Mouse (Mus musculus) midbrain, embryonic 10.5 days (tissue): Measurements from ENCODE around the gene Mipol1. TPM values are rescaled to one million over a fixed set of nuclear protein-coding genes. Genes with fewer than 3 reads are reported as not detected.

Experiments used
- DNase-seq: peaks from one replicate; pipeline ENCODE4 v3.0.0-alpha.2; 2017; ENCODE audit warnings: low spot score
- H3K27ac ChIP-seq: fragments of 300-500 bp; sonication (generic); replicated peaks from 2 replicates; pipeline ENCODE4 v1.5.1; 2016; ENCODE audit warnings: mild to moderate bottlenecking
- H3K27me3 ChIP-seq: fragments of 300-500 bp; sonication (generic); 2 replicates; pipeline ENCODE4 v1.6.1; 2016; ENCODE audit warnings: low read depth, mild to moderate bottlenecking; ENCODE audit not compliant: poor library complexity, severe bottlenecking
- H3K36me3 ChIP-seq: fragments of 300-500 bp; sonication (generic); 2 replicates; pipeline ENCODE4 v1.6.1; 2016; ENCODE audit warnings: mild to moderate bottlenecking, moderate library complexity
- H3K4me1 ChIP-seq: fragments of 300-500 bp; sonication (generic); 2 replicates; pipeline ENCODE4 v1.6.1; 2016
- H3K4me3 ChIP-seq: fragments of 300-500 bp; sonication (generic); 2 replicates; pipeline ENCODE4 v1.5.1; 2016; ENCODE audit warnings: mild to moderate bottlenecking, moderate library complexity
- H3K9me3 ChIP-seq: fragments of 300-500 bp; sonication (generic); replicated peaks from 2 replicates; pipeline ENCODE4 v1.6.1; 2016; ENCODE audit warnings: mild to moderate bottlenecking
- WGBS: fragments of 180-500 bp; shearing (Covaris S2); methylation state at CpG from one replicate; pipeline ENCODE4 v1.1.7; 2016; 5-methylcytosine and 5-hydroxymethylcytosine counted together
- polyA plus RNA-seq: library from polyadenylated mRNA; unstranded; fragments of >200 nt; fragmentation: Nextera tagmentation; extraction: Ambion mirVana; gene quantifications from 2 replicates; pipeline ENCODE4 v1.2.1, GENCODE M21; 2016

Gene Mipol1
- polyA plus RNA-seq, 1 experiment from 2014 or later = 8.9 TPM

GRCm38 (mm10) chr12:57281155-57282114, 51.2 kb downstream of the Mipol1 start:
- Histone ChIP-seq H3K4me3 (no peak overlapping the region), H3K9me3 (no peaks in the 10 kb centered on the region), H3K36me3 (no peaks in the 10 kb centered on the region), H3K27me3 (0 out of 2 replicates have a peak, but pooled peaks cover 5% of the 10 kb centered on the region), H3K4me1 (peaks cover 2% of the 10 kb centered on the region; the same call in 1 of the 2 replicates), H3K27ac (no peak overlapping the region)
- 43% methylated on average over 3 of the region's 3 CpGs for WGBS
- no peak for DNase-seq

DNA sequence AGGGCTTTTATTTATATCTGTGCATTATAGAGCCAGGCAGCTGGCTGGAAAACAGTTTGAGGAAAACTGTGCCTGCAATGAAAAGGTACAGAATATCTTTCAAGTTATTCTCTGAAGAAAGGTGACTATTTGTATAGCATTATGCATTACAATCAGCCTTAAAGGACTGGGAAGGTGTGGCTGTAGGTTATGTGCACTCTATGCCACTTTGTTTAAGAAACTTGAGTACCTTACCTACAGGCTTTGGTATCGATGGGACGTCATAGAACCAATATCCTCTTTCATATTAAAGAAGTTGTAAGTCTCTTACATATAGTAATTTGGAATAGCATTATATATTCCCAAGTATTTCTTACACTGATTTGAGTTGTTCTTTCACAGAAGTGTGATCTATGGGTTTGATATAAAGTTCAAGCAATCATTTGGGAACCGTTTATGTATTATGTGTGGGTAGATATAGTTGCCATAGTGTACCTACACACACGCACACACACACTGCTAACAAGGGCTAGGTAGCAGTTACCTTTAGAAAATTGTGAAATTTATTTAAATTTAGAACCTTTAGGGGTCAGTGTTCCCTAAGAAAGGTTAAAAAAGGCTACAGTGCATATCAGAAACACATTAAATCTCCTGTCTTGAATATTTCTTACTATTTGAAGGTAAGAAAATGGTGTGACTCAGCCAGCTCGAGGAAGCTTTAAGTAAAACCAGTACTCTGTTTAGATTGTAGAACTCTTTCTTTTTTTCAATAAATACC, 55.3 kb downstream of the Mipol1 start:
- DNase-seq = no peak
- no peak overlapping the region for H3K4me3 ChIP-seq
- H3K27me3 ChIP-seq = 0 out of 2 replicates have a peak, but pooled peaks cover 5% of the 10 kb centered on the region
- peaks cover 2% of the 10 kb centered on the region; the same call in 1 of the 2 replicates for H3K4me1 ChIP-seq
- WGBS = 87% methylated on average over 5 of the region's 5 CpGs
- H3K9me3 ChIP-seq = no peaks in the 10 kb centered on the region
- H3K36me3 ChIP-seq = no peaks in the 10 kb centered on the region
- no peak overlapping the region for H3K27ac ChIP-seq

DNA sequence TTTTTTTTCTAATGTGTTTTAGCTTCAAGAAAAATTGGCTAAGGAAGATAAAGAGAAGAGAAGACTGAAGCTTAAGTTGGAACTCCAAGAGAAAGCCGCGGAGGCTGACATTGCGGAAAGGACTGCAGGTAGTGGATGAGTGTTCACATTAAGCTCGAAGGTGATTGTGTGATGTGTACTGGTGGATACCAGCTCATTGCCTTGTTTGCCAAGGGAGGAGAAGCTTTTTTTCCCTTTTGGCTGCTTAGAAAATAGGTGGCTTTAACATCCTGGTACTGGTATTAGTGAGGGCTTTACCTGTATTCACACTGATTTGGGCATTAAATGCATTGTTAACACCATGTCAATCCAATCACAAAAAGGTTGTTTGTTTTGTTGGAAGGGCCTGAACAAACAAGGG, 77.1 kb downstream of the Mipol1 start:
- Histone ChIP-seq H3K4me1 (no peaks in the 10 kb centered on the region), H3K9me3 (no peaks in the 10 kb centered on the region), H3K27me3 (no peaks in the 10 kb centered on the region), H3K27ac (no peak overlapping the region), H3K4me3 (no peak overlapping the region), H3K36me3 (no peaks in the 10 kb centered on the region)
- WGBS = 95% methylated on average over 4 of the region's 4 CpGs
- no peak for DNase-seq

DNA sequence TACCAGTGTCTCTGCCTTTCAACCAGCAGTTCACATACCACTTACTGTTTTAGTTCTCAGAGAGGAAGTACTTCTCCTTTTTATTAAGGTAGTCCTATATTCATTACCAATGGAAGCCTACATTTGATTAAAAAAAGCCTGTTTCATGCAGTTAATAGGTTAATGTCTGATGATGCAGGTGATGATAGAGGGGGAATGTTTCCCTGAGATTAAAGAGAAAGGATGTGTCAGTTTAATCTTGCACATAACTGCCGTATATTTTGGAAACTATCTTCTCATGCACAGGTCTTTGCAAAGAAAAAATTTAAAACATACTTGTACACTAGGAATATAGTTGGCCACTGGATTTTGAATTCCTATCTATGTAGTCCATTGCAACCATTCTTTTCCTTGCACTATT, 77.5 kb downstream of the Mipol1 start:
- DNase-seq = no peak
- Histone ChIP-seq H3K27me3 (no peaks in the 10 kb centered on the region), H3K4me3 (no peak overlapping the region), H3K36me3 (no peaks in the 10 kb centered on the region), H3K27ac (no peak overlapping the region), H3K9me3 (no peaks in the 10 kb centered on the region), H3K4me1 (no peaks in the 10 kb centered on the region)
- 93% methylated on average over 1 of the region's 1 CpGs for WGBS

GRCm38 (mm10) chr12:57339053-57339452, 108.8 kb downstream of the Mipol1 start:
- Histone ChIP-seq H3K27ac (no peak overlapping the region), H3K36me3 (no peaks in the 10 kb centered on the region), H3K27me3 (no peaks in the 10 kb centered on the region), H3K4me1 (no peaks in the 10 kb centered on the region), H3K4me3 (no peak overlapping the region), H3K9me3 (no peaks in the 10 kb centered on the region)
- DNase-seq = no peak
- 83% methylated on average over 1 of the region's 1 CpGs for WGBS

DNA sequence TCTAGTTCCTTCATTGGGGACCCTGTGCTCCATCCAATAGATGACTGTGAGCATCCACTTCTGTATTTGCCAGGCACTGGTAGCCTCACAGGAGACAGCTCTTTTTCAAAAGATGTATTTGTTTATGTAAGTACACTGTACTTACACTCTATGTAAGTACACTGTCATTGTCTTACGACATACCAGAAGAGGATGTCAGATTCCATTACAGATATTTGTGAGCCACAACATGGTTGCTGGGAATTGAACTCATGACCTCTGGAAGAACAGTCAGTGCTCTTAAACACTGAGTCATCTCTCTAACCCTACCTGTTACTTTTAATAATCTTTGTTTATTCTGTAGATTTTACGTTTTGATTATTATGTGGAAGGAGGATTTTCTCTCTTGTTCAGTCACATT, 109.9 kb downstream of the Mipol1 start:
- no peaks in the 10 kb centered on the region for H3K9me3 ChIP-seq
- H3K27ac ChIP-seq = no peak overlapping the region
- no peak for DNase-seq
- no peaks in the 10 kb centered on the region for H3K4me1 ChIP-seq
- WGBS = 90% methylated on average over 2 of the region's 2 CpGs
- no peak overlapping the region for H3K4me3 ChIP-seq
- no peaks in the 10 kb centered on the region for H3K27me3 ChIP-seq
- H3K36me3 ChIP-seq = no peaks in the 10 kb centered on the region

DNA sequence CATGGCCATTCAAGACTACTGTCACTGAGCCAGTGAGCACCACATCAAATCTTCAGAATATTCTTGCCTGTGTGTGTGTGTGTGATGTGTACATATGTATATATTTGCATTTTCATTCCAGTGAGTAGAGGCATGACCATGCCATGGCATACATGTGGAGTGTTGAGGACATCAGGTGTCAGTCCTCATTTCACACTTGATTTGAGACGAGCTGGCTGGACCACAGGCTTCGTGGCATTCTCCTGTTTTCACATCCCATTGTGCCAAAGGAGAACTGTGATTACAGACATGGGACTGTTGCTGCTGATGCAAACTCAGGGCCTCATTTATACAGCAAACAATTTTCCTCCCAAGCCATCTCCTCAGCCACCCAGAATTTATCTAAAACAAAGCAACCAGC, 132.5 kb downstream of the Mipol1 start:
- no peak for DNase-seq
- no peak overlapping the region for H3K4me3 ChIP-seq
- WGBS = 66% methylated on average over 2 of the region's 2 CpGs

DNA sequence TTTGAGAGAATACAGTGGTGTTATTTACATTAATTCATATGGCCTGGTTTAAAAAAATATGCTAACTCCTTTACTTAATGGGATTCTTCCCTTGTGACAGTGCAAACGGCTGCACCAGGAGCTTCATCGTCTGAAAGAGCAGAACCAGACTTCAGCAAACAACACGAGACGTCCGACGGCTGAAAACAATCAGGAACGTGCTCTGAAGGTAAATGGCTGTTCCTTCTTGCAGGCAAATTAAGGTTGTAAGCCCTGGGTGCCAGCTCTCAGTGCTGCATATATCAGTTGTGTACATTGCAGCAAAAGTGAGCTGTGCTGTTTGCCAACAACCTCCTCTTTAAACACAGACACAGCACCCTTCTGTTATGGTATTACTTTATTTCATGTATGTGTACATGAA, 133.8 kb downstream of the Mipol1 start:
- no peaks in the 10 kb centered on the region for H3K9me3 ChIP-seq
- H3K4me3 ChIP-seq = no peak overlapping the region
- no peaks in the 10 kb centered on the region for H3K27me3 ChIP-seq
- WGBS = 83% methylated on average over 7 of the region's 7 CpGs
- DNase-seq = no peak
- no peak overlapping the region for H3K27ac ChIP-seq
- 0 out of 2 replicates have a peak, but pooled peaks cover 3% of the 10 kb centered on the region for H3K36me3 ChIP-seq
- no peaks in the 10 kb centered on the region for H3K4me1 ChIP-seq

More for the DNA sequence above, 132.5 kb downstream of the Mipol1 start:
- no peak overlapping the region for H3K27ac ChIP-seq
- H3K9me3 ChIP-seq = no peaks in the 10 kb centered on the region
- no peaks in the 10 kb centered on the region for H3K36me3 ChIP-seq
- H3K27me3 ChIP-seq = no peaks in the 10 kb centered on the region
- H3K4me1 ChIP-seq = no peaks in the 10 kb centered on the region

- no peaks in the 10 kb centered on the region for H3K4me1 ChIP-seq
- H3K4me3 ChIP-seq = no peak overlapping the region
- no peak for DNase-seq
- WGBS = 88% methylated on average over 3 of the region's 3 CpGs
- no peak overlapping the region for H3K27ac ChIP-seq
- no peaks in the 10 kb centered on the region for H3K9me3 ChIP-seq
- H3K27me3 ChIP-seq = no peaks in the 10 kb centered on the region
- 0 out of 2 replicates have a peak, but pooled peaks cover 3% of the 10 kb centered on the region for H3K36me3 ChIP-seq
Observed at GRCm38 (mm10) chr12:57371790-57372547, 141.7 kb downstream of the Mipol1 start.

- Histone ChIP-seq H3K4me3 (no peak overlapping the region), H3K27ac (no peak overlapping the region), H3K27me3 (no peaks in the 10 kb centered on the region), H3K36me3 (no peaks in the 10 kb centered on the region), H3K9me3 (no peaks in the 10 kb centered on the region), H3K4me1 (peaks cover 5% of the 10 kb centered on the region)
- DNase-seq = no peak
- WGBS = 33% methylated on average over 6 of the region's 6 CpGs
Observed at GRCm38 (mm10) chr12:57382797-57383196, 152.6 kb downstream of the Mipol1 start.

DNA sequence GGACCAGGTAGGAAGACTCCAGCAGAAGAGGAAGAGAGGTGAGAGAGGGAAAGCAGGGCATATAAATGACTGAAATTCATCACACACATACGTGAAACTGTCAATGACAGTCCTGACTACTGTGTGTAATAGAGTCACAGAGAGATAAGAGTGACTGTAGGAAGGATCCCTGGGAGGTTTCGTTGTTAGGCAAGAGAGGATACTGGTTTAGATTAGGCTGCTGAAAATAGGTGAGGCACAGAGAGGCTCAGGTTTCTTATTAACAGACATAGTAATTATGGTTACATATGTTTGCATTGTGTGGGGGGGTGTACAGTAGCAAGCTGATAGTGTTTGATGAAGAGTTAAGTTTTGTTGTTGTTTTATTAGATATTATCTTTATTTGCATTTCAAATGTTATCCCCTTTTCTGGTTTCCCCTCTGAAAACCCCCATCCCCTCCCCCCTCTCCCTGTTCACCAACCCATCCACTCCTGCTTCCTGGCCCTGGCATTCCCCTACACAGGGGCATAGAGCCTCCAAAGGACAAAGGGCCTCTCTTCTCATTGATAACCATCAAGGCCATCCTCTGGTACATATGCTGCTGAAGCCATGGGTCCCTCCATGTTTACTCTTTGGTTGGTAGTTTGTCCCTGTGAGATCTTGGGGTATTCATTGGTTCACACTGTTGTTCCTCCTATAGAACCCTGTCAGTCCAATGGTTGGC, 157.5 kb downstream of the Mipol1 start:
- 87% methylated on average over 2 of the region's 2 CpGs for WGBS
- no peak overlapping the region for H3K4me3 ChIP-seq
- H3K27ac ChIP-seq = no peak overlapping the region
- no peaks in the 10 kb centered on the region for H3K36me3 ChIP-seq
- no peak for DNase-seq
- H3K4me1 ChIP-seq = peaks cover 3% of the 10 kb centered on the region
- no peaks in the 10 kb centered on the region for H3K27me3 ChIP-seq
- no peaks in the 10 kb centered on the region for H3K9me3 ChIP-seq

- H3K27me3 ChIP-seq = peaks cover 29% of the 10 kb centered on the region; the same call in 1 of the 2 replicates
- H3K36me3 ChIP-seq = no peaks in the 10 kb centered on the region
- H3K4me1 ChIP-seq = peaks cover 47% of the 10 kb centered on the region
- no peaks in the 10 kb centered on the region for H3K9me3 ChIP-seq
- WGBS = 14% methylated on average over 4 of the region's 4 CpGs
- peak overlapping the region; percentile 7; the same call in 1 of the 2 replicates for H3K27ac ChIP-seq
- DNase-seq = peak; percentile 27
- no peak overlapping the region for H3K4me3 ChIP-seq
Observed at GRCm38 (mm10) chr12:57399547-57399946, 169.3 kb downstream of the Mipol1 start.
